ENCODE assay signal across 24 mouse cellular contexts in genomic region chrX:13357149-13357783, GRCm38 (mm10).
DNase-seq lines count a peak whose midpoint lies in the region; ATAC-seq and TF ChIP-seq lines count a peak whose summit lies in the region.
"Had no signal": no experiment of that assay in that cellular context is flagged by ENCODE, and none has a peak within 500 bp of the region (broad histone marks: within the 10 kb centered on the region; RNA-seq: fewer than 3 reads in every experiment).

No protein-coding gene starts in this region.

- 0 out of 2 replicates have a peak, but pooled peaks have one; percentile 43 for ATAC-seq in intestine, embryonic 14.5 days (replicated peaks; ENCODE audit: low FRiP score, low TSS enrichment, low read depth)
- peak; percentile 85 for ATAC-seq in intestine, postnatal 0 days
- ATAC-seq: activated CD4-positive, CD25-positive, alpha-beta regulatory T cell, adult 4 months; forebrain, embryonic 14.5 days; forebrain, postnatal 0 days; hindbrain, embryonic 16.5 days had no signal

- H3K4me3 ChIP-seq in intestine, embryonic 14.5 days (ENCODE audit: low read depth, low read length): no peak overlapping the region
- H3K4me3 ChIP-seq in intestine, postnatal 0 days (ENCODE audit: low read depth, low read length): no peak overlapping the region
- no peak overlapping the region for H3K4me3 ChIP-seq in gastrocnemius, adult 2 months
- H3K4me3 ChIP-seq: embryonic facial prominence, embryonic 12.5 days; embryonic facial prominence, embryonic 15.5 days; hindbrain, embryonic 10.5 days; hindbrain, embryonic 13.5 days had no signal

- no peaks in the 10 kb centered on the region for H3K36me3 ChIP-seq in intestine, embryonic 14.5 days (ENCODE audit: control insufficient read depth, insufficient read depth, low read length)
- no peaks in the 10 kb centered on the region for H3K36me3 ChIP-seq in intestine, postnatal 0 days (ENCODE audit: control insufficient read depth, insufficient read depth)
- H3K36me3 ChIP-seq: embryonic facial prominence, embryonic 12.5 days; embryonic facial prominence, embryonic 15.5 days; hindbrain, embryonic 10.5 days; hindbrain, embryonic 13.5 days had no signal

- H3K9me3 ChIP-seq in intestine, embryonic 14.5 days (ENCODE audit: control insufficient read depth, low read length): no peaks in the 10 kb centered on the region
- H3K9me3 ChIP-seq in intestine, postnatal 0 days (ENCODE audit: control insufficient read depth): no peaks in the 10 kb centered on the region
- H3K9me3 ChIP-seq: embryonic facial prominence, embryonic 12.5 days; embryonic facial prominence, embryonic 15.5 days; hindbrain, embryonic 10.5 days; hindbrain, embryonic 13.5 days had no signal

- H3K4me2 ChIP-seq in intestine, embryonic 14.5 days (ENCODE audit: low read length): no peak overlapping the region
- H3K4me2 ChIP-seq in intestine, postnatal 0 days (replicated peaks; ENCODE audit: low read depth): no peak overlapping the region
- H3K4me2 ChIP-seq: embryonic facial prominence, embryonic 12.5 days; embryonic facial prominence, embryonic 15.5 days; heart, embryonic 11.5 days; hindbrain, embryonic 13.5 days had no signal

- intact Hi-C loops in gastrocnemius, adult 2 months (cut with DNase I): no loop called here

- no peak for TF ChIP-seq CTCF in intestine, postnatal 0 days (IDR thresholded peaks at IDR 0.05; ENCODE audit: low read depth)
- TF ChIP-seq CTCF in gastrocnemius, adult 2 months (IDR thresholded peaks at IDR 0.05): no peak

- H3K27ac ChIP-seq in intestine, embryonic 14.5 days (ENCODE audit: low read depth): no peak overlapping the region
- no peak overlapping the region for H3K27ac ChIP-seq in intestine, postnatal 0 days (ENCODE audit: low read depth, low read length)
- H3K27ac ChIP-seq in gastrocnemius, adult 2 months: no peak overlapping the region
- H3K27ac ChIP-seq: embryonic facial prominence, embryonic 12.5 days; embryonic facial prominence, embryonic 15.5 days; hindbrain, embryonic 10.5 days; hindbrain, embryonic 13.5 days had no signal

- no peak overlapping the region for H3K9ac ChIP-seq in intestine, embryonic 14.5 days (ENCODE audit: low read length)
- H3K9ac ChIP-seq in intestine, postnatal 0 days (ENCODE audit: low read depth, low read length): no peak overlapping the region
- H3K9ac ChIP-seq: embryonic facial prominence, embryonic 12.5 days; embryonic facial prominence, embryonic 15.5 days; forebrain, postnatal 0 days; hindbrain, embryonic 13.5 days had no signal

- H3K4me1 ChIP-seq in intestine, embryonic 14.5 days (replicated peaks; ENCODE audit: control insufficient read depth, insufficient read depth, low read length): no peaks in the 10 kb centered on the region
- H3K4me1 ChIP-seq in intestine, postnatal 0 days (replicated peaks; ENCODE audit: control insufficient read depth, insufficient read depth, low read length): no peaks in the 10 kb centered on the region
- H3K4me1 ChIP-seq: embryonic facial prominence, embryonic 12.5 days; embryonic facial prominence, embryonic 15.5 days; hindbrain, embryonic 10.5 days; hindbrain, embryonic 13.5 days had no signal

- DNase-seq in 3T3-L1 (ENCODE audit: low read depth, low spot score) (peak; percentile 12), adipocyte (ENCODE audit: low spot score) (peak; percentile 32)
- DNase-seq in intestine, embryonic 14.5 days (ENCODE audit: low spot score): no peak
- no peak for DNase-seq in gastrocnemius, adult 2 months
- no peak for DNase-seq in cerebellum, adult 9-11 months
- no peak for DNase-seq in frontal cortex, postnatal 10 days (ENCODE audit: low spot score in 2 of 2)
- DNase-seq: adrenal gland, postnatal 10 days; adrenal gland, postnatal 36 days; cerebellum, adult 11-12 months; cerebellum, adult 9-10 months; cerebellum, postnatal 25 days; forebrain, postnatal 0 days; gastrocnemius, postnatal 10 days; gastrocnemius, postnatal 36 days; kidney, adult 2 months had no signal

- 65% methylated on average over 5 of the region's 5 CpGs for WGBS in intestine, embryonic 14.5 days
- WGBS in intestine, postnatal 0 days: 43% methylated on average over 5 of the region's 5 CpGs

- no peaks in the 10 kb centered on the region for H3K27me3 ChIP-seq in intestine, embryonic 14.5 days (replicated peaks; ENCODE audit: control insufficient read depth, insufficient read depth, low read length)
- no peaks in the 10 kb centered on the region for H3K27me3 ChIP-seq in intestine, postnatal 0 days (replicated peaks; ENCODE audit: control insufficient read depth, insufficient read depth, low read length)
- H3K27me3 ChIP-seq: embryonic facial prominence, embryonic 15.5 days had no signal

Comparison
In these comparisons a context has a peak if more than half of its experiments do, and no peak if none do; other contexts are left out.
1. DNase-seq: peak in 3T3-L1 (single experiment) and adipocyte (single experiment); none in intestine, embryonic 14.5 days (single experiment), gastrocnemius, adult 2 months (single experiment), cerebellum, adult 9-11 months (single experiment) and frontal cortex, postnatal 10 days (0 of 2).